Mouse (Mus musculus) embryonic stem cell, embryonic (primary cell): ENCODE measurements around the gene Sparc.

Source experiments
- CTCF ChIA-PET, 4 experiments: fragments of 300-600 bp in 2 of 4; fragments of 350-600 bp in 2 of 4; sonication (Branson Sonifier 250); formaldehyde crosslinking; loops; one replicate each; lab custom pipeline; 2022; ENCODE audit warnings: inconsistent platforms in 2 of 4; lab: Charles Lee
- POLR2A ChIA-PET, 4 experiments: fragments of 300-600 bp in 2 of 4; fragments of 350-600 bp in 2 of 4; sonication (Branson Sonifier 250); formaldehyde crosslinking; loops; one replicate each; lab custom pipeline; 2022; ENCODE audit warnings: antibody characterized with exemption in 4 of 4, inconsistent platforms in 1 of 4; lab: Charles Lee

The Sparc gene

DNA sequence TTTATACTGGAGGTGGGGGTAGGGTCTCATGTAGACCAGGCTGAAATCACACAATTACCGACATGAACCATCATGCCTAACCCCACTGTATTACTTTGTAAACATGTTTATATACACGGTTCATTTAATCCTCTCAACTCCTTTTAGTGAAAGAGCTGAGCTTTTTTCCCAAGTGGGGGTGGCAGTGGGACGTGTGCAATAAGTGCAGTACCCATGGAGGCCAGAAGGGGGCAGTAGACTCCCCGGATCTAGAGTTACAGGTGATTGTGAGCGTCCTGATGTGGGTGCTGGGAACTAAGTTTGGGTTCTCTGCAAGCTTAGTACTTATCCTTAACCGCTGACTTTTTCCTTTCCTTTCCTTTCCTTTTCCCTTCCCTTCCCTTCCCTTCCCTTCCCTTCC lies 49.1 kb downstream of the Sparc start:
- CTCF ChIA-PET, result interaction anchor here (0.5 to 4.2 kb wide), 57 partner anchors 8 to 1422 kb away, joined by 3 to 38 read pairs (median 3); partner anchors contain the start of genes Slc36a1 (in 2 of the 4), Atox1 (in 1 of the 4), G3bp1 (in 1 of the 4) and Slc36a3 (in 1 of the 4)
- POLR2A ChIA-PET, result interaction anchor here in 3 of 4 experiments (0.5 to 2.0 kb wide), 14 partner anchors 9 to 296 kb away, joined by 3 to 7 read pairs (median 4); partner anchors contain the start of genes G3bp1 (in 1 of the 3) and Slc36a1 (in 1 of the 3)

DNA sequence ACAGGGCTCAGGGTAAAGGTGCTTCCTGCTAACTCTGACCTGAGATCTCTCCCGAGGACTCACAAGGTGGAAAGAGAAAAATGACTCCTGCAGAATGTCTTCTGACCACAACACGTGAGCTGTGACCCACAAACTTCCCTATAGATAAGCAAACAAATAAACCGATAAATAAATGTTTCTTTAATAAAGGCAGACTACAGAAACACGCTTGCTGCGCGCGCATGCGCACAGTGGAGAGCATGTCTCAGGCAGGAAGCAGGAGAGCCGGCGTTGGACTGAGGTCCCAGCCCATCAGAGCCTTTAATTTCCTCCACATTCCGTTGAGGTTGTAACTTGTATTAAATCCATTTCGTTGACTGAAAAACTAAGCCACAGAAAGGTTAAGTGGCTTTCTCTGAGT lies 49.6 kb downstream of the Sparc start:
- ChIA-PET POLR2A (interaction anchor here (0.5 to 2.0 kb wide), 25 partner anchors 9 to 602 kb away, joined by 3 to 16 read pairs (median 4); partner anchors contain the start of genes Atox1 (in 1 of the 4), G3bp1 (in 1 of the 4) and Slc36a1 (in 1 of the 4)), CTCF (interaction anchor here (0.5 to 4.2 kb wide), 61 partner anchors 7 to 1422 kb away, joined by 3 to 38 read pairs (median 3); partner anchors contain the start of genes Slc36a1 (in 3 of the 4), Atox1 (in 1 of the 4), G3bp1 (in 1 of the 4) and Slc36a3 (in 1 of the 4))

DNA sequence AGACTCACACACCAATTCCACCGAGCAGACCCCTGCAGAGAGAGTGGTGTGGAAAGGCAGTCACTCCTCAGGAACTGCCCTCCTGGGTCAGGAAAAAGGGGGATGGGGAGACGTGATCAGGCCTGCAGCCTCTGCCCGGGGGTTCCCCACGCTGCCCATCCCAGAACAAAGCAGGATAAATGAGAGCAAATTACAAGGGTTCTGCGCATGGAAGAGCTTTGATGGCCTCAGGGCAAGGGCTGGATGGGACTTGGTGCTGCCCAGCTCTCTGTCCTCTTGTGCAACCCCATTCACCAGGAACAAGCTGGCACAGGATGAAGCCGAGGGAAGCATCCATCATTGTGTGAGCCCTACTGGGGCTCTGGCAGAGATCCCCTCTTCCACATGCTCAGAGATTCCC lies 51.0 kb downstream of the Sparc start:
- ChIA-PET CTCF (interaction anchor here in 3 of 4 experiments (0.6 to 4.2 kb wide), 7 partner anchors 14 to 373 kb away, joined by 3 to 38 read pairs (median 23); partner anchors contain the start of gene Slc36a1 (in 1 of the 3)), POLR2A (interaction anchor here in 2 of 4 experiments (0.9 to 1.3 kb wide), 5 partner anchors 11 to 214 kb away, joined by 3 to 4 read pairs (median 4); partner anchors contain the start of gene Atox1 (in 1 of the 2))

DNA sequence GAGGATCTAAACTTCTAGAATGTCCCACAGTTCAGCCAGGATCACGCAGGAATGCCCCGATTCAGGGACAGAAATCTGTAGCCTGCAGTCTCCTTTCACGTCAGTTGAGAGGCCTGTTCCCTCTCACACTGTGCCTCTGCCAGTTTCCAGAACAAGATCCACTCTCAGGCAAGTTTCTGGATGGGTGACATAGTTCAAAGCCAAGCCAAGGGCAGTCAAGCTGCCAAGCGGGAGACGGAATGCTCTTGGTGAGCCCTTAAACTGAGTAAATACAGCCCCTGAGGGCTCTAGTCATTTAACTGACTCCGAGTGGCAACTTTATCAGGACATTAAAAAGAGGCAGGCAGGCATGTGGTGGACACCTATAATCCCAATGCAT lies 53.9 kb downstream of the Sparc start:
- POLR2A ChIA-PET, result no interaction called here

DNA sequence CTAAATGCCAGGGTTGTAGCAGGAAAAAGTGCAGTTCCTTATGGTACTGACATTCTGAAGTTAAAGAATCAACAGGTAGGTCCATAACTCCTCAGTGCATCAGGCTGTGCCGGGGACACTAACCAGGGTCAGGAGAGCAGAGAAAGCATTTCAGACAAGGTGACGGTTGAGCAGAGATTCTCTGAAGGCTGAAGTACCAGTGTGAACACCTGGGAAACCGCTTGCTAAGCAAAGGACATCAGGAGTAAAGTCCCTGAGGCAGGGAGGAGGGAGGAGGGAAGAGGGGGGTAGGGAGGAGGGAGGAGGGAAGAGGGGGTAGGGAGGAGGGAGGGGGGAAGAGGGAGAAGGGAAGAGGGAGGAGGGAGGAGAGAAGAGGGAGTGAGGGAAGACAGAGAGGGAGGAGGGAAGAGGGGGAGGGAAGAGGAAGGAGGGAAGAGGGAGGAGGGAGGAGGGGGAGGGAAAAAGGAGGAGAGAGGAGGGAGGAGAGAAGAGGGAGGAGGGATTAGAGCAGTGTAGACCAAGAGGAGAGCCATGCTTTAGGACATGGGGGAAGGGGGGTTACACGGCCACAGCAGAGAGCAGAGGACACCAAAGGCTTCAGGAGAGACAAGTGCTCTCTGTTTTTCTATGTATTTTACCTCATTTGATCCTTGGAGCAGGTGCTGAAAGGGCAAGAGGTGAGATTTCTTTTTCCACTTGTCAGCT lies 54.4 kb downstream of the Sparc start:
- ChIA-PET CTCF (interaction anchor here in 1 of 4 experiments (0.5 kb wide), 1 partner anchor 82 kb away, joined by 13 read pairs; no protein-coding TSS in a partner anchor), POLR2A (no interaction called here)

More for the DNA sequence above, 53.9 kb downstream of the Sparc start:
- CTCF ChIA-PET, result interaction anchor here in 1 of 4 experiments (0.5 kb wide), 1 partner anchor 82 kb away, joined by 13 read pairs; no protein-coding TSS in a partner anchor

DNA sequence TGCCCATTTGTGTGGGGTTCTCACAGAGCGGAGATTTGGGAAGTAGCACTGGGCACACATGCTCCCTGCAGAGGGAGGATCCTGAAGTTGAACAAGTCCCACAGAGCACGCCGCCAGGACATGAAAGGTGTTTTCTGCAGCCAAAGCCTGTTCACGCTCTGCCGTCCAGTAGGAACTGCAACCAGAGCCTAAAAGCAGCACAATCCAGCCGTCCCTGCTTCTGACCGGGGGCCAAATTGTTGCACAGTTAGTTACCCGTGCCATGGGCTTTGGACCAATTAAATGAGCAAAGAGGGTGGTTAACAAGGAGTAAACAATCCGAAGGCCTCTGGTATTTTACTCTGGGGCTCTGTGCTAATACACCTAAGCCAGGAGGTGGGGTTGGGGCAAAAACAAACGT lies 55.2 kb downstream of the Sparc start:
- CTCF ChIA-PET, result no interaction called here

DNA sequence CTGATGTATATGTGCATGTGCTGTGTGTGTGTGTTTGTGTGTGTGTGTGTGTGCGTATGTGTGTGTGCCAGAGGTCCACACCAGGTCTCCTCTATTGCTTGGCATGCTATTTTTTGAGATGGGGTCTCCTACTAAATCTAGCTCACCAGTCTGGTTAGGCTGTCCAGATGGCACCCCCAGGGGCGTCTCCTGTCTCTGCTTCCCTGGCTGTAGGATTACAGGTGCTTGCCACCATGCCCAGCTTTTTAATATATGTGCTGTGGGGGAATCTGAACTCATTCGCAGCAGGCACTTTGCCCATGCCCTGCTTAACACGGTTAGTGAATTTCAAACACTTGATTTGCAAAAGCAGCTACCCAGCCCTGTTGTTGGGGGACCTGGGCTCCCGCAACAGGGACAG lies 57.1 kb downstream of the Sparc start:
- ChIA-PET CTCF (interaction anchor here in 2 of 4 experiments (1.2 to 1.4 kb wide), 2 partner anchors 8 to 24 kb away, joined by 3 to 4 read pairs; no protein-coding TSS in a partner anchor), POLR2A (interaction anchor here in 2 of 4 experiments (1.0 to 1.2 kb wide), 4 partner anchors 16 to 43 kb away, joined by 3 read pairs; no protein-coding TSS in a partner anchor)

More for the DNA sequence above, 55.2 kb downstream of the Sparc start:
- POLR2A ChIA-PET, result no interaction called here

DNA sequence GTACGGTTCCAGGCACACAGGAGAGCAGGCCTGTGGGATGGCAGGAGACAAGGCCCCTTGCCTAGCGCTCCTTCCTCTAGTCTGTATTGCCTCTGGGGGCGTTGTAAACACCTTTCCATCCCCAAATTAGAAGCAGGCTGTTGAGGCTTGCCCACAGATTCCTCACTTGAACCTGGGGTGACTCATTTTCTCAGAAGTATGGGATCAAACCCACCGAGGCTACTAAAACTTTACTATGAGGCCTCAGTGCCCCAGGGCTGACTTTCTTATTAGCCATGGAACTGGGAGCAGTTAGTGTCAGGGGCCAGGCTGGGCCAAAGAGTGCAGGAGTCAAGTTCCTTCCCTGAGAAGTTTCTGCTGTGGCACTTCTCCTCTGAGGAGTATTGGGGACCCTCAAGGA lies 57.7 kb downstream of the Sparc start:
- POLR2A ChIA-PET, result interaction anchor here in 2 of 4 experiments (1.1 to 2.1 kb wide), 2 partner anchors 41 to 43 kb away, joined by 3 to 7 read pairs; no protein-coding TSS in a partner anchor
- CTCF ChIA-PET, result interaction anchor here in 1 of 4 experiments (1.4 kb wide), 1 partner anchor 9 kb away, joined by 4 read pairs; no protein-coding TSS in a partner anchor

DNA sequence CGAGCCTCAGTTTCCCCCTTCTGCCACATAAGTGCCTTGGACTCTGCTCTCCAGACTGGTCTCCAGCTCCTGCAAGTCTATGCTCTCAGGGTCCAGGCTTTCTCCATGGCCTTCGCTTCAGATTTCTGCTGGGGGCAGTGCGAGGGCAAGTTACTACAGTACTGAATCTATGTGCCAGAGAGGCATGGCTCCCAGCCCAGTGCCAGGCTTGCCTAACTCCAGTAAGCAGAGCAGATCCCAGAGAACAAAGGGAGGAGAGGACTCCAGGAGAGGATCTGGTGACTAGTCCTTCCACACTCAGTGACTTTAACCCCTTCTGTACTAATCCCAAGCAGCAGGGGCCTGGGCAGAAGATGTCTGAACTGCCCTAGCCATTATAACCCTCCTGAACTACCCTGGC lies 58.3 kb downstream of the Sparc start:
- POLR2A ChIA-PET, result interaction anchor here in 1 of 4 experiments (2.1 kb wide), 1 partner anchor 40 kb away, joined by 7 read pairs; no protein-coding TSS in a partner anchor

DNA sequence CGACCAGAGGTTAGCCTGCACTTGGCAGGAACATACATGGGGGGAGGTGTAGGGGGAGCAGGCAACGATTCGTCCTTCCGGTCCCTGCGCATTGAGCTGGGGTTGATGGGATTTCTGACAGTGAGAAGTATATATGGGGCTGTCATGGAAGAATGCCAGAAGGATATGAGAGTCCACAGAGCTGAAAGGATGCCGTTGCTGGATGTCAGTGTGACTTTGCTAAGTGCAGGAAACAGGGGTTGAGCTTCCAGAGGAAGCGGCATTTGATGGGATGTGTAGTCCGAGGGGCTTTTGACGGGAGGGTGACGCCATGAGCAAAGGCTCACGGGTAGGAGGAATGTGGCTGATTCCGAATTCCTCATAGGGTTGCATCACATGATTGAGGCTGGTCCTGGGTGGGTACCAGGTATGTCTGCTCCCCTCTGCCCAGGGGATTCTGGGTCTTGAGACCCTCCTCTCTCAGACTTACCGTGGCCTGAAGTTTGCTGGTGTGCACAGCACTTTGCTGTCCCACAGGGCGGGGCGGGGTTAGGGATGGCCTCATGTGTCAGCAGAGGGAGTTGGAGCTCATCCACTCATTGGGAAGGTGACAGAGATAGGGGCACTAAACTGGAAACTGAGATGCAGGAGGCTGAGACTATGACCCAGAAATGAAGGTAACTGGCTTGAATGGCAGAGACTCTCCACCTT lies 64.7 kb downstream of the Sparc start:
- ChIA-PET POLR2A (interaction anchor here in 3 of 4 experiments (0.6 to 2.5 kb wide), 15 partner anchors 10 to 615 kb away, joined by 3 to 9 read pairs (median 3); partner anchors contain the start of genes Atox1 (in 1 of the 3), Fat2 (in 1 of the 3), Gm2a (in 1 of the 3) and Lyrm7 (in 1 of the 3)), CTCF (interaction anchor here in 3 of 4 experiments (0.6 to 2.3 kb wide), 6 partner anchors 9 to 580 kb away, joined by 3 to 6 read pairs (median 4); no protein-coding TSS in a partner anchor)

More for the DNA sequence above, 58.3 kb downstream of the Sparc start:
- CTCF ChIA-PET, result interaction anchor here in 1 of 4 experiments (0.8 kb wide), 1 partner anchor 9 kb away, joined by 3 read pairs; no protein-coding TSS in a partner anchor

DNA sequence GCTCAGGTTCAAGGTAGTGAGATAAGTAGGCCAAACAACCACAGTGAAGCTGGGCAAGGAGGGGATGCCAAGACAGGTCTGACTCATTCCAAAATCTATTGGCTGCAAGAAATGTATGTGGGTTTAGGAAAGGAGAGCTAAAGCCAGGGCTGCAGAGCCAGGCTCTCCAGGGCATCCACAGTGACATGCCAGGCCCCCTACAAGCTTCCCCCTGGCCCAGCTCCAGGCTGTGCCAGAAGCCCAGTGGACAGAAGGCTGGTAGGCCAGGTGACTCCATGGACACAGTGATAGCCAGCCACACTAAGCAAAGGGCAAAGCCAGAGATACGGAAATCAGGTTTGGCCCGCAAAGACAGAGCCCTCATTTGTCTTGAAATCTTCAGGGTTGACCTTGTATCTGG lies 66.1 kb downstream of the Sparc start:
- CTCF ChIA-PET, result interaction anchor here in 2 of 4 experiments (1.1 to 1.6 kb wide), 2 partner anchors 17 to 30 kb away, joined by 3 to 4 read pairs; no protein-coding TSS in a partner anchor
- POLR2A ChIA-PET, result no interaction called here
